Mouse (Mus musculus) small intestine, adult 2 months (tissue): ENCODE data around the gene Elmo1. TPM values are rescaled to one million over a fixed set of nuclear protein-coding genes. Genes with fewer than 3 reads are reported as not detected.

Source experiments
- H3K27ac ChIP-seq: fragments of 200-500 bp; 2 replicates; pipeline ENCODE4 v1.5.1; 2012; ENCODE audit warnings: low read depth, low read length, control low read depth, inconsistent platforms; ENCODE audit not compliant: insufficient read depth
- H3K27me3 ChIP-seq: fragments of 200-500 bp; 2 replicates; pipeline ENCODE4 v1.6.1; 2012; ENCODE audit warnings: mild to moderate bottlenecking, moderate library complexity, low read length, inconsistent platforms; ENCODE audit not compliant: control insufficient read depth, insufficient read depth
- H3K36me3 ChIP-seq: fragments of 200-500 bp; 2 replicates; pipeline ENCODE4 v1.6.1; 2012; ENCODE audit warnings: mild to moderate bottlenecking, low read length, control low read depth, inconsistent platforms; ENCODE audit not compliant: control insufficient read depth, insufficient read depth
- H3K4me1 ChIP-seq: fragments of 200-500 bp; 2 replicates; pipeline ENCODE4 v1.6.1; 2012; ENCODE audit warnings: low read length, inconsistent platforms, mixed read lengths; ENCODE audit not compliant: control insufficient read depth, insufficient read depth, insufficient read length
- H3K4me3 ChIP-seq: fragments of 200-500 bp; 2 replicates; pipeline ENCODE4 v1.5.1; 2012; ENCODE audit warnings: low read depth, mild to moderate bottlenecking, control low read depth, inconsistent platforms, low read length, moderate library complexity
- CTCF ChIP-seq: fragments of 200-500 bp; IDR thresholded peaks from 2 replicates; pipeline ENCODE4 v1.5.1; 2012; ENCODE audit warnings: low read depth, mild to moderate bottlenecking, control low read depth, inconsistent platforms, low read length, moderate library complexity, mixed read lengths; ENCODE audit not compliant: insufficient replicate concordance, insufficient read length; ENCODE audit errors: extremely low read depth
- POLR2A ChIP-seq: fragments of 200-500 bp; IDR thresholded peaks from 2 replicates; pipeline ENCODE4 v1.6.1; 2012; ENCODE audit warnings: low read depth, mild to moderate bottlenecking, control low read depth, inconsistent platforms, low read length, moderate library complexity
- whole genome bisulfite sequencing: fragments of 180-500 bp; shearing (Covaris S2); methylation state at CpG from one replicate; pipeline ENCODE4 v1.1.7; 2018; 5-methylcytosine and 5-hydroxymethylcytosine counted together
- polyA plus RNA-seq: library from polyadenylated mRNA; depleted of rRNA; stranded (reverse); fragments of >200 nt; gene quantifications from 2 replicates; pipeline ENCODE4 v1.2.3, GENCODE M21; 2012

Elmo1 gene
- polyA plus RNA-seq, 1 experiment = 23.8 TPM

DNA sequence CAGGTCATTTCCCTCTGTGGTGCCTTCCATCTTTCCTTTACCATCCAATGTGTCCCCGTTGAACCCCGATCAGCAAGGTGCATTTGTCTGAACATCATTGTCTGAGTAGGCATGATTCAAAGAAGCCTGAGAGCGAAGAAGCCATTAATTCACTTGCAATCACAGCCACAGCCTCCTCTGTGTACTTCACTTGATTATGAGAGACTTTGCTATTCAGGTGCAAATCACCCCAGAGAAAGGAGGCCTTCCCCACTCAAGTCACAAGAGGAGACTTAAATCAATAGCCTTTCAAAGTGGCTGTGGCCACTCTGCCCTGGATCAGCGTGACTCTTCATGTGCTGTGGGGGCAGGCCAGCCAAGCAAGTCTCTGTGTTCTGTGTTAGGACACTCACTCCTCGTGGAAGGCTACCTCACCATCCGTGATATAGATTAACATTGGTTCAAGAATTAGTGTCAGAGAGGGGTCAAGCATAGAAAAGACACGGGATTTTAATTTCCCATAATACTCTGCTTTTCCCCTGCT is 360.5 kb downstream of the Elmo1 start:
- no peak for TF ChIP-seq CTCF
- WGBS = 89% methylated on average over 7 of the region's 7 CpGs
- no peak overlapping the region for H3K4me3 ChIP-seq
- no peaks in the 10 kb centered on the region; the same call in 1 of the 2 replicates for H3K36me3 ChIP-seq
- no peaks in the 10 kb centered on the region for H3K4me1 ChIP-seq
- no peak overlapping the region for H3K27ac ChIP-seq
- H3K27me3 ChIP-seq = no peaks in the 10 kb centered on the region

- TF ChIP-seq POLR2A (no peak), CTCF (no peak)
- no peaks in the 10 kb centered on the region; the same call in 1 of the 2 replicates for H3K36me3 ChIP-seq
- WGBS = 88% methylated on average over 1 of the region's 1 CpGs
- H3K27me3 ChIP-seq = no peaks in the 10 kb centered on the region
- H3K4me1 ChIP-seq = no peaks in the 10 kb centered on the region
- no peak overlapping the region for H3K27ac ChIP-seq
- no peak overlapping the region for H3K4me3 ChIP-seq
Measured at GRCm38 (mm10) chr13:20454357-20454756, 364.0 kb downstream of the Elmo1 start.

- Histone ChIP-seq H3K27ac (no peak overlapping the region), H3K4me1 (no peaks in the 10 kb centered on the region), H3K27me3 (no peaks in the 10 kb centered on the region), H3K4me3 (no peak overlapping the region), H3K36me3 (peaks cover 4% of the 10 kb centered on the region; the same call in 1 of the 2 replicates)
- TF ChIP-seq CTCF (no peak), POLR2A (no peak)
- 92% methylated on average over 6 of the region's 6 CpGs for WGBS
Measured at GRCm38 (mm10) chr13:20460096-20460495, 369.7 kb downstream of the Elmo1 start.

DNA sequence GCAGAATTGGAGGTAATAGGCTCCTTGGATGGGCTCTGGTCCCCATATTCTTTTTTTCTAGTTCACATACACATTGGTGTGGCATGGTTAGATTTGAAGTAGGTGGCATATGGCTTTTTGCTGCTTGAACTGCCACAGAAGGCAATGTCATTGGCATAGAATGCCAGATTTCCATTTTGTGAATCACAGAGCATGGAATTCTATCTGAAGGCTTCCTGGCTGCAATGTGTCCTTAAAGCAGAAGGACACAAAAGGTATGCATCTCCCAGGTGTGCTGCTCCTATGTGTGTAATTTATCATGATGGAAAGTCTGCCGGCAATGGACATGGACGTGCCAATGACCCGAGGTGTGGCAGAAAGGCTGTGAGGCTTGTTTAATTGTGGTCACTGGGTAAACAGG is 371.2 kb downstream of the Elmo1 start:
- H3K36me3 ChIP-seq = peaks cover 4% of the 10 kb centered on the region; the same call in 1 of the 2 replicates
- no peaks in the 10 kb centered on the region for H3K4me1 ChIP-seq
- no peak overlapping the region for H3K27ac ChIP-seq
- WGBS = 81% methylated on average over 3 of the region's 3 CpGs
- TF ChIP-seq POLR2A = no peak
- no peak for TF ChIP-seq CTCF
- H3K27me3 ChIP-seq = no peaks in the 10 kb centered on the region
- H3K4me3 ChIP-seq = no peak overlapping the region

DNA sequence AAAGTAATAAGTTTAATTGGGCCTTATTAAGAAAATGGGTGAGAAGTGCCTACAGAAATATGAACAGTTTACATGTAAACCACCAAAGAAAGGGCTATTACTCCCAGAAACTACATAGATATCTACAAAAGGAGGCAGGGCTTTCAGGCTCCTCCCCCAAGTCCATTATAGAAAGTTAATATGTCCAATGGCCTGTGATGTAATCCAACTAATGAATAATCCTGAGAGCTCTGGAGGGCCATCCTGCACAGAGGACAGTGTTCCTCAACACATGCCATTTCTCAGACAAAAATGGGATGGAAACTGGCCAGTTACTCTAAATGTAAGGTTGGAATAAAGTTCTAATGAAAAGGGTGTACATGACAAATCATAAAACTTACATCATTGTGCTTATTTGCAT is 373.8 kb downstream of the Elmo1 start:
- peaks cover 4% of the 10 kb centered on the region; the same call in 1 of the 2 replicates for H3K36me3 ChIP-seq
- TF ChIP-seq POLR2A (no peak), CTCF (no peak)
- H3K4me3 ChIP-seq = no peak overlapping the region
- no peak overlapping the region for H3K27ac ChIP-seq
- no peaks in the 10 kb centered on the region for H3K27me3 ChIP-seq
- no peaks in the 10 kb centered on the region for H3K4me1 ChIP-seq

DNA sequence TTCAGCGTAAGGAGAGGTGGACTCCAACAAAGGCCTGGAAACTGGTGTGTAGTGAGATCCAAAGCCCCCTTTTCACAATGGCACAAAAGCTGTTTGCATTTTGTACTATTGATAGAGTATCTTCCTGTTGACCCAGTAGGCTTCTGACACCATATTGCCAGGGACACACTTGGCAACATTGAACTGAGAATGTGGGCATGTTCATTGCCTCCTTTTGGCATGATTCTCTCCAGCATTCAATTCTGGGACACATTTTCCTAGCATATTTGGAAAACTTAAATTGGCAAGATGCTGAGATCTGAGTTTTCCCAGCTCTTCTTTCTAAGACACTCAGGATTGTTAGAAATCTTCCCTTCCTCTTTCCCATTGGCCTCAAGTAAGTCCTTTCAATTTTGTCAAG is 377.0 kb downstream of the Elmo1 start:
- no peaks in the 10 kb centered on the region for H3K27me3 ChIP-seq
- H3K27ac ChIP-seq = no peak overlapping the region
- H3K4me1 ChIP-seq = no peaks in the 10 kb centered on the region
- 0 out of 2 replicates have a peak, but pooled peaks cover 2% of the 10 kb centered on the region for H3K36me3 ChIP-seq
- H3K4me3 ChIP-seq = no peak overlapping the region
- TF ChIP-seq POLR2A = no peak
- WGBS = 98% methylated on average over 1 of the region's 1 CpGs

DNA sequence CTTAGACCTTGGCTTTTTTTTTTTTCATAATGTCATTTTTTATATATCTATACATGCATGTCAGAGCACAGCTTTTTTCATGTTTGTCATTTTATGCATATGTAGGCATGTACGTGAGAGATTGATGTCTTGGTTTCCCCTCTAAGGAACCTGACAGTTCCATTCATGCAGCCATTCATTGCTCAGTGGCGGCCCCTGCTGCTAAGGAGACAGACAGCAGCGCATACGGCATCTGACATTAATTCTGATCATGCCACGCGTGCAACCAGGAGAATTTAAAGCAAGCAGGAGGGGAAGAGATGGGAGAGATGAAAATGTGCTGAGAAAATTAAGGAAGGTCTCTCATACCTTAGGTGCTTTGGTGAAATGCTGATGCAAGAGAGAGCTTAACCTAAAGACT is 381.3 kb downstream of the Elmo1 start:
- Histone ChIP-seq H3K36me3 (no peaks in the 10 kb centered on the region), H3K4me1 (no peaks in the 10 kb centered on the region), H3K4me3 (no peak overlapping the region), H3K27me3 (no peaks in the 10 kb centered on the region), H3K27ac (no peak overlapping the region)
- 20% methylated on average over 6 of the region's 6 CpGs for WGBS
- TF ChIP-seq CTCF (peak; percentile 74; the same call in 1 of the 2 replicates), POLR2A (no peak)

GRCm38 (mm10) chr13:20472301-20472831 is 382.0 kb downstream of the Elmo1 start:
- no peaks in the 10 kb centered on the region for H3K27me3 ChIP-seq
- no peak overlapping the region for H3K27ac ChIP-seq
- H3K36me3 ChIP-seq = no peaks in the 10 kb centered on the region
- no peak overlapping the region for H3K4me3 ChIP-seq
- 76% methylated on average over 10 of the region's 10 CpGs for WGBS
- no peak for TF ChIP-seq CTCF
- TF ChIP-seq POLR2A = no peak
- H3K4me1 ChIP-seq = no peaks in the 10 kb centered on the region
